20 mouse cellular contexts compared by ENCODE assay signal in genomic region chr4:89000855-89001254, GRCm38 (mm10).
DNase-seq lines count a peak whose midpoint lies in the region; TF ChIP-seq lines count a peak whose summit lies in the region.
"Had no signal": no experiment of that assay in that cellular context is flagged by ENCODE, and none has a peak within 500 bp of the region (broad histone marks: within the 10 kb centered on the region; RNA-seq: fewer than 3 reads in every experiment).

No protein-coding gene starts in this region.

- no peak overlapping the region for H3K4me3 ChIP-seq in left cerebral cortex, adult 2 months
- H3K4me3 ChIP-seq in embryonic fibroblast, embryonic 13.5 days (ENCODE audit: insufficient read depth, low read length) = no peak overlapping the region
- H3K4me3 ChIP-seq: embryonic facial prominence, embryonic 12.5 days; embryonic facial prominence, embryonic 15.5 days; erythroblast, embryonic 14.5 days; forebrain, embryonic 12.5 days; forebrain, embryonic 15.5 days; gastrocnemius, adult 2 months; hindbrain, embryonic 12.5 days; hindbrain, embryonic 15.5 days had no signal

- H3K27ac ChIP-seq in left cerebral cortex, adult 2 months = no peak overlapping the region
- H3K27ac ChIP-seq in embryonic fibroblast, embryonic 13.5 days (ENCODE audit: insufficient read depth, low read length) = peak overlapping the region; percentile 90
- H3K27ac ChIP-seq: embryonic facial prominence, embryonic 12.5 days; embryonic facial prominence, embryonic 15.5 days; forebrain, embryonic 12.5 days; forebrain, embryonic 15.5 days; gastrocnemius, adult 2 months; hindbrain, embryonic 12.5 days; hindbrain, embryonic 15.5 days had no signal

- peaks cover 8% of the 10 kb centered on the region for H3K4me1 ChIP-seq in embryonic fibroblast, embryonic 13.5 days (ENCODE audit: control insufficient read depth, insufficient read depth, low read length)
- H3K4me1 ChIP-seq: embryonic facial prominence, embryonic 12.5 days; embryonic facial prominence, embryonic 15.5 days; forebrain, embryonic 12.5 days; forebrain, embryonic 15.5 days; hindbrain, embryonic 12.5 days; hindbrain, embryonic 15.5 days had no signal

- no peak for TF ChIP-seq POLR2A in embryonic fibroblast, embryonic 13.5 days (IDR thresholded peaks at IDR 0.05; ENCODE audit: low read depth, low read length)

- intact Hi-C loops in left cerebral cortex, adult 2 months (cut with DNase I) = loop anchor here (5.0 kb wide), 1 partner anchor 64 kb away; no protein-coding TSS in a partner anchor
- intact Hi-C loops in left cerebral cortex, postnatal 10 days (cut with DNase I) = no loop called here

- DNase-seq in left cerebral cortex, adult 2 months (ENCODE audit: extremely low spot score in 1 of 2, low spot score in 2 of 2) = peak; percentile 8 to 16
- DNase-seq in left cerebral cortex, postnatal 10 days (ENCODE audit: extremely low spot score in 1 of 2, low spot score in 2 of 2) = no peak
- peak; percentile 5 for DNase-seq in CD4-positive helper T cell, adult 2 months (ENCODE audit: low read depth, low spot score)
- no peak for DNase-seq in cerebellum, adult 9-11 months
- DNase-seq in layer of hippocampus, postnatal 36 days = no peak
- DNase-seq: B cell, adult 2 months; cerebellum, adult 11-12 months; cerebellum, adult 8-10 months; cerebellum, postnatal 14 days; gastrocnemius, adult 2 months; gastrocnemius, postnatal 14 days; heart, adult 11 months had no signal

- TF ChIP-seq CTCF in left cerebral cortex, adult 2 months (IDR thresholded peaks at IDR 0.05) = no peak
- TF ChIP-seq CTCF in embryonic fibroblast, embryonic 13.5 days (IDR thresholded peaks at IDR 0.05; ENCODE audit: borderline replicate concordance, insufficient read depth, low read length) = no peak

Comparison
In these comparisons a context has a peak if more than half of its experiments do, and no peak if none do; other contexts are left out.
1. DNase-seq: peak in left cerebral cortex, adult 2 months (2 of 2) and CD4-positive helper T cell, adult 2 months (single experiment); none in left cerebral cortex, postnatal 10 days (0 of 2), cerebellum, adult 9-11 months (single experiment) and layer of hippocampus, postnatal 36 days (0 of 2).